ENCODE assay signal across 9 mouse cellular contexts in genomic region chr2:58567866-58568719, GRCm38 (mm10). TPM values are rescaled to one million over a fixed set of nuclear protein-coding genes. Genes with fewer than 3 reads are reported as not detected.
DNase-seq lines count a peak whose midpoint lies in the region; ATAC-seq lines count a peak whose summit lies in the region.
"Had no signal": no experiment of that assay in that cellular context is flagged by ENCODE, and none has a peak within 500 bp of the region (broad histone marks: within the 10 kb centered on the region; RNA-seq: fewer than 3 reads in every experiment).

No protein-coding gene starts in this region.

- peak; percentile 14 to 35 for DNase-seq in heart, adult 18-20 months
- DNase-seq in heart, postnatal 14 days: no peak
- DNase-seq in MN1 (ENCODE audit: low spot score): peak; percentile 38
- DNase-seq in embryonic facial prominence, embryonic 14.5 days (ENCODE audit: low spot score): no peak
- DNase-seq in neural tube, embryonic 10.5 days (ENCODE audit: extremely low spot score, low spot score): peak; percentile 21
- DNase-seq in spleen, postnatal 4 days (ENCODE audit: low spot score in 2 of 2): no peak
- no peak for DNase-seq in layer of hippocampus, postnatal 25 days (ENCODE audit: extremely low spot score in 1 of 2, low spot score in 1 of 2)

- WGBS in embryonic facial prominence, embryonic 14.5 days: 6% methylated on average over 12 of the region's 12 CpGs
- WGBS in kidney, embryonic 15.5 days: 5% methylated on average over 12 of the region's 12 CpGs

- H3K9me3 ChIP-seq in embryonic facial prominence, embryonic 14.5 days (ENCODE audit: control insufficient read depth, low read length): no peaks in the 10 kb centered on the region
- no peaks in the 10 kb centered on the region for H3K9me3 ChIP-seq in kidney, embryonic 15.5 days (replicated peaks)

- peak overlapping the region; percentile 94 for H3K9ac ChIP-seq in embryonic facial prominence, embryonic 14.5 days (ENCODE audit: low read depth, low read length)
- H3K9ac ChIP-seq in kidney, embryonic 15.5 days: peak overlapping the region; percentile 87

- peaks cover 27% of the 10 kb centered on the region for H3K4me1 ChIP-seq in embryonic facial prominence, embryonic 14.5 days (ENCODE audit: control insufficient read depth, insufficient read depth, low read length)
- H3K4me1 ChIP-seq in kidney, embryonic 15.5 days: peaks cover 44% of the 10 kb centered on the region

- H3K4me3 ChIP-seq in embryonic facial prominence, embryonic 14.5 days (ENCODE audit: low read depth, low read length): peak overlapping the region; percentile 84
- peak overlapping the region; percentile 91 for H3K4me3 ChIP-seq in kidney, embryonic 15.5 days (replicated peaks)

- no peak for ATAC-seq in embryonic facial prominence, embryonic 14.5 days (ENCODE audit: low read depth)
- no peak for ATAC-seq in kidney, embryonic 15.5 days (replicated peaks; ENCODE audit: low FRiP score)

- no peaks in the 10 kb centered on the region for H3K27me3 ChIP-seq in embryonic facial prominence, embryonic 14.5 days (replicated peaks; ENCODE audit: control insufficient read depth, insufficient read depth, low read length)
- H3K27me3 ChIP-seq in kidney, embryonic 15.5 days: no peaks in the 10 kb centered on the region

- H3K4me2 ChIP-seq in embryonic facial prominence, embryonic 14.5 days (ENCODE audit: low read depth, low read length): peak overlapping the region; percentile 61
- peak overlapping the region; percentile 68 for H3K4me2 ChIP-seq in kidney, embryonic 15.5 days

- H3K36me3 ChIP-seq in embryonic facial prominence, embryonic 14.5 days (ENCODE audit: control insufficient read depth, insufficient read depth, low read length): no peaks in the 10 kb centered on the region
- H3K36me3 ChIP-seq in kidney, embryonic 15.5 days: no peaks in the 10 kb centered on the region

- intact Hi-C loops in heart, postnatal 14 days (cut with DNase I): loop anchor here (2.0 to 5.0 kb wide), 4 partner anchors 23 to 99 kb away; no protein-coding TSS in a partner anchor

- H3K27ac ChIP-seq in embryonic facial prominence, embryonic 14.5 days (replicated peaks; ENCODE audit: low read depth, low read length): peak overlapping the region; percentile 99
- H3K27ac ChIP-seq in kidney, embryonic 15.5 days: peak overlapping the region; percentile 98

RNA-seq across cellular contexts. Expression of gene Upp2, which starts 1.0 kb away (rescaled TPM):
- 1 to 10 TPM; 3.4 to 4.2 TPM for total RNA-seq in heart, adult 18-20 months (2021)
- total RNA-seq in heart, postnatal 14 days (2021): 1 to 10 TPM; 2.4 to 2.9 TPM
- 8.5 and 8.7 TPM in 2 replicates for polyA plus RNA-seq in embryonic facial prominence, embryonic 14.5 days (2014; fragmentation: Nextera tagmentation; extraction: Ambion mirVana)
- polyA plus RNA-seq in kidney, embryonic 15.5 days (2015; fragmentation: Nextera tagmentation; extraction: Ambion mirVana): 7.7 and 7.8 TPM in 2 replicates
- total RNA-seq in layer of hippocampus, postnatal 25 days (2021): 10 to 100 TPM; 30.9 to 32.5 TPM
- total RNA-seq: MEL had no signal

RNA-seq across cellular contexts. Expression of gene Acvr1, which starts 1.1 kb away (rescaled TPM):
- total RNA-seq in heart, adult 18-20 months (2021): 10 to 100 TPM; 13.5 to 14.0 TPM
- total RNA-seq in heart, postnatal 14 days (2021): 10 to 100 TPM; 18.5 to 22.0 TPM
- 14.7 and 15.0 TPM in 2 replicates for polyA plus RNA-seq in embryonic facial prominence, embryonic 14.5 days (2014; fragmentation: Nextera tagmentation; extraction: Ambion mirVana)
- polyA plus RNA-seq in kidney, embryonic 15.5 days (2015; fragmentation: Nextera tagmentation; extraction: Ambion mirVana): 5.2 and 5.7 TPM in 2 replicates
- total RNA-seq in layer of hippocampus, postnatal 25 days (2021): 10 to 100 TPM; 43.1 to 48.2 TPM
- total RNA-seq: MEL had no signal

Comparison
In these comparisons a context has a peak if more than half of its experiments do, and no peak if none do; other contexts are left out.
1. DNase-seq: peak in heart, adult 18-20 months (2 of 2), MN1 (single experiment) and neural tube, embryonic 10.5 days (single experiment); none in heart, postnatal 14 days (0 of 2), embryonic facial prominence, embryonic 14.5 days (single experiment), spleen, postnatal 4 days (0 of 2) and layer of hippocampus, postnatal 25 days (0 of 2).
2. RNA of gene Upp2, which starts 1.0 kb away (total RNA-seq): 30.9 to 32.5 TPM in layer of hippocampus, postnatal 25 days; 3.4 to 4.2 TPM in heart, adult 18-20 months and 2.4 to 2.9 TPM in heart, postnatal 14 days; every median in the first group is over 4 times any median in the second.